Mouse (Mus musculus) liver, embryonic 14.5 days (tissue): ENCODE measurements at regions not wholly inside any gene's neighbourhood (a gene's known extent, or its start where the extent isn't known, plus 50 kb on each side); places are given as distances from the start of the nearest gene placed in this dataset. TPM values are rescaled to one million over a fixed set of nuclear protein-coding genes. Genes with fewer than 3 reads are reported as not detected.

Experiments
- ATAC-seq: fragments of 200-750 bp; cut with Nextera tagmentation; 2 replicates; pipeline ENCODE4 v1.8.0; 2017; ENCODE audit warnings: moderate number of reproducible peaks, mild to moderate bottlenecking, moderate library complexity; ENCODE audit not compliant: insufficient read depth
- DNase-seq, 3 experiments: peaks; one replicate each; pipeline ENCODE4 v3.0.0-alpha.2; 2012 to 2013; ENCODE audit warnings: low read depth in 3 of 3, low spot score in 3 of 3
- H3K27ac ChIP-seq: fragments of 300-500 bp; sonication (generic); 2 replicates; pipeline ENCODE4 v1.5.1; 2014; ENCODE audit warnings: moderate library complexity, mild to moderate bottlenecking, control low read depth, inconsistent platforms
- H3K27me3 ChIP-seq: fragments of 300-500 bp; sonication (generic); 2 replicates; pipeline ENCODE4 v1.6.1; 2014; ENCODE audit warnings: mild to moderate bottlenecking, low read length, moderate library complexity; ENCODE audit not compliant: control insufficient read depth, insufficient read depth
- H3K36me3 ChIP-seq: fragments of 300-500 bp; sonication (generic); replicated peaks from 2 replicates; pipeline ENCODE4 v1.6.1; 2014; ENCODE audit warnings: low read depth; ENCODE audit not compliant: control insufficient read depth, insufficient read depth
- H3K4me1 ChIP-seq, 2 experiments: fragments of 200-500 bp in 1 of 2; fragments of 300-500 bp in 1 of 2; sonication (generic) in 1 of 2; replicated peaks; 2 replicates each; pipeline ENCODE4 v1.6.1; 2012 to 2014; ENCODE audit warnings: antibody characterized with exemption in 1 of 2, inconsistent platforms in 1 of 2, low read length in 1 of 2; ENCODE audit not compliant: control insufficient read depth in 2 of 2, insufficient read depth in 2 of 2
- H3K4me2 ChIP-seq: fragments of 300-500 bp; sonication (generic); 2 replicates; pipeline ENCODE4 v1.6.1; 2014; ENCODE audit warnings: low read depth, mild to moderate bottlenecking, control low read depth, moderate library complexity
- H3K4me3 ChIP-seq, 2 experiments: fragments of 200-500 bp in 1 of 2; fragments of 300-500 bp in 1 of 2; sonication (generic) in 1 of 2; 2 replicates each; pipeline ENCODE4 v1.5.1; 2012 to 2014; ENCODE audit warnings: low read depth in 2 of 2, low read length in 2 of 2, mild to moderate bottlenecking in 2 of 2, control low read depth in 1 of 2, inconsistent platforms in 1 of 2, moderate library complexity in 1 of 2; ENCODE audit not compliant: insufficient read depth in 1 of 2
- H3K9ac ChIP-seq: fragments of 300-500 bp; sonication (generic); replicated peaks from 2 replicates; pipeline ENCODE4 v1.6.1; 2014; ENCODE audit warnings: mild to moderate bottlenecking, control low read depth, moderate library complexity
- H3K9me3 ChIP-seq: fragments of 300-500 bp; sonication (generic); 2 replicates; pipeline ENCODE4 v1.6.1; 2016; ENCODE audit warnings: low read length, mixed read lengths; ENCODE audit not compliant: control insufficient read depth
- CTCF ChIP-seq: IDR thresholded peaks from 2 replicates; pipeline ENCODE4 v1.5.1; 2016; ENCODE audit warnings: antibody characterized with exemption, low read depth, control low read depth
- EP300 ChIP-seq: IDR thresholded peaks from 2 replicates; pipeline ENCODE4 v1.6.1; 2016; ENCODE audit warnings: antibody characterized with exemption, low read depth
- WGBS: fragments of 180-500 bp; shearing (Covaris S2); extraction: QIAGEN DNeasy Blood & Tissue Kit; methylation state at CpG from one replicate; pipeline ENCODE4 v1.1.7; 2014; ENCODE audit not compliant: insufficient replicate concordance; 5-methylcytosine and 5-hydroxymethylcytosine counted together
- microRNA-seq: library from miRNA; unstranded; fragments of <30 nt; microRNA quantifications from one replicate; pipeline ENCODE4, GENCODE M21; 2016

DNA sequence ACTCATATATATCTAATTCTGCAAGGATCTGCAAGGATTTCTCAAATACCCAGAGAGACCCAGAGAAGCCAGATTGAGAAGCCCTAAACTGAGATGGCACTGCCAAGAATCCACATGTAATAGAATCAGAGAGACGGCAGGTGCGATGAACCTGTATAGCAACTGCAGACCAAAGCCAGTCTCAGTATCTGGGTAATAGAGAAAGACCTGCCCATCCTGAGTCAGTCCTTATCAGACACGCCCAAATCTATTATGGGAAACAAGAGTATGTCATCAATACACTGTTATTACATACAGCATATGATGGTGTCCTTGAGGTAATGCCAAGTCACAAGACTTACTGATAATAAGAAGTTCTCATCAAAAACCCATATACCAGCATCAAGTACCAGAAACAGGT is 52.8 kb upstream of the Klf3 start:
- no peak for DNase-seq
- H3K27me3 ChIP-seq: no peaks in the 10 kb centered on the region
- no peak overlapping the region for H3K4me2 ChIP-seq
- ATAC-seq: no peak
- no peak overlapping the region for H3K4me3 ChIP-seq
- no peaks in the 10 kb centered on the region for H3K9me3 ChIP-seq
- WGBS: 71% methylated on average over 3 of the region's 3 CpGs
- no peak for TF ChIP-seq CTCF
- TF ChIP-seq EP300: no peak
- H3K9ac ChIP-seq: no peak overlapping the region
- H3K36me3 ChIP-seq: no peaks in the 10 kb centered on the region
- H3K4me1 ChIP-seq: peaks cover 0 to 9% of the 10 kb centered on the region in 2 experiments; a peak in 3 of 4 replicates
- H3K27ac ChIP-seq: no peak overlapping the region

DNA sequence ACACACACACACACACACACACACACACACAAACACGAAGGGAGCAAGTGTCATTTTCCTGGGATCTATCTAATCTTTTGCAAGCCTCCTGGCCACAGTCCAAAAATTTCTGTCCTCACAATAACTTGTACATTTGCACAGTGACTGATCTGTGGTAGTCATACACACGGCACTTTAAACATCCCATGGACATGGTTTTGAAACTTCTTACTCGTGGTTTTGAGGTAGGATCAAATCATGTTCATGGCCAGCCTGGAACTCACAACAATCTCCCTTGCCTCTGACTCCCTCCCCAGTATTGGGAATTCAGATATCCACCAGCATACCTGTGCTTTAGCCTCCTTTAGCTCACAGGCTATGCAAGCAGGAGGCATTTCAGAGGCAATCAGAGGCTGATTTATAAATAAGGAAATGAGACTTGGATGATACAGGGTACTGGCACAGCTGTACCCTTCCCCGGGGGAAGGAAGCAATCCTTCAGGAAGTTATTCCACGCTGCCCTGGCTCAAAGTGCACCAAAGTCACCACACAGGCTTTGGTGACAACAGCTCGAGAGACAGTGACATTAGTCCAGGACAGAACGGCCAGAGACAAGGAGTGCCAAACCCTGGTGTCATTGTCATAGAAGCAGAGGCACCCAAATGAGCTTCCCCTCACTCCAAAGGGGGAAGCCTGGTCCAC is 52.1 kb upstream of the Klf3 start:
- Histone ChIP-seq H3K4me3 (no peak overlapping the region), H3K9me3 (no peaks in the 10 kb centered on the region), H3K36me3 (no peaks in the 10 kb centered on the region), H3K27ac (no peak overlapping the region), H3K9ac (no peak overlapping the region), H3K4me1 (peaks cover 0 to 9% of the 10 kb centered on the region in 2 experiments; a peak in 3 of 4 replicates), H3K4me2 (no peak overlapping the region), H3K27me3 (no peaks in the 10 kb centered on the region)
- no peak for ATAC-seq
- WGBS: 41% methylated on average over 7 of the region's 7 CpGs
- DNase-seq: no peak
- TF ChIP-seq EP300: no peak
- no peak for TF ChIP-seq CTCF

DNA sequence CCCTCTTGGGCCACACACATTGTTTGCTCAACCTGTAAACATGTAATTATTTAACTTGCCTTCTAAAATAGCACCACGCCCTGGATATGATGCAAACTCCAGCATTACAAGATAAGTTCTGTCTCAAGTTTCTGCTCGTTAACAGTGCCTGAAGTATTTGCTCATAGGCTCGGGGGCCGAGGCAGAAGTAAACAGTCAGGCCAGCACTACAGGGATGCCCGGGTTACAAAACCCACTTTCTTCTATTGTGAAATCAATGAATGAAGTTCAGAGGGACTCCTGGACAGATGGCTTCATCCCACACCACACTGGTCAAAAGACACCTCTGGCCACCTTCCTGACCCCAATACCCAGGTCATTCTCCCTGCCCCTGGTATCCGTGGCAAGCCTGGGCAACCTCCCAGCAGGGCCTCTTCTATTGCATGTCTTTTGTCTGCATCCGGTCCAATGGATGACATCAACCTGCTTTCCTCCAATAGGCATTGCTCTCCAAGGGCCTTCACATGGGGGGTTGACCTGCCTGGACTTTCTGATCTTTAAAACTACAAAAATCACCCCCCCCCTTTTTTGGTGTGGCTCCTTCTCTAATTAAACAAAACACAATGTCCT is 49.9 kb upstream of the Klf3 start:
- no peak overlapping the region for H3K4me3 ChIP-seq
- H3K4me2 ChIP-seq: no peak overlapping the region
- ATAC-seq (peak; percentile 31; the same call in 1 of the 2 replicates), DNase-seq (peak in 2 of 3 experiments; percentile 11)
- no peak overlapping the region for H3K9ac ChIP-seq
- H3K27ac ChIP-seq: no peak overlapping the region
- no peaks in the 10 kb centered on the region for H3K27me3 ChIP-seq
- peaks cover 0 to 9% of the 10 kb centered on the region in 2 experiments; a peak in 3 of 4 replicates for H3K4me1 ChIP-seq
- no peak for TF ChIP-seq CTCF
- no peak for TF ChIP-seq EP300
- WGBS: 54% methylated on average over 7 of the region's 7 CpGs
- H3K9me3 ChIP-seq: no peaks in the 10 kb centered on the region
- H3K36me3 ChIP-seq: no peaks in the 10 kb centered on the region

Small RNAs in the stretch of these regions (microRNA-seq; reads per million reads assigned to microRNA genes)
- gene Gm25306: not detected
